Mouse (Mus musculus) cerebellum, adult 2 months (tissue): ENCODE measurements around the gene Gabarap.

Experiments
- CTCF ChIP-seq: fragments of 200-500 bp; IDR thresholded peaks from 2 replicates; pipeline ENCODE4 v1.5.1; 2011; ENCODE audit warnings: low read depth, mild to moderate bottlenecking, control low read depth, low read length, moderate library complexity, borderline replicate concordance; ENCODE audit not compliant: insufficient read depth
- POLR2A ChIP-seq: fragments of 200-500 bp; IDR thresholded peaks from 2 replicates; pipeline ENCODE4 v1.6.1; 2011; ENCODE audit warnings: low read length, control low read depth, borderline replicate concordance; ENCODE audit not compliant: insufficient read depth

GRCm38 (mm10) chr11:70005521-70005920, 14.6 kb downstream of the Gabarap start:
- peak; percentile 20 for TF ChIP-seq CTCF
- TF ChIP-seq POLR2A = no peak
